Mouse (Mus musculus) MEL (cell line): ENCODE data around the gene Prkce. TPM values are rescaled to one million over a fixed set of nuclear protein-coding genes. Genes with fewer than 3 reads are reported as not detected.
A peak's percentile ranks its signal among the peaks of the same experiment; 100 is the strongest.

Source experiments
- DNase-seq: peaks from one replicate; pipeline ENCODE4 v3.0.0; 2011; ENCODE audit warnings: low read depth, low spot score
- H3K27ac ChIP-seq: 2 replicates; pipeline ENCODE4 v1.5.1; 2012; ENCODE audit warnings: low read depth, mild to moderate bottlenecking, control low read depth, low read length, moderate library complexity; ENCODE audit not compliant: control insufficient read depth
- H3K27me3 ChIP-seq, 2 experiments: fragments of 150-350 bp in 1 of 2; sonication (generic) in 1 of 2; 2 replicates each; pipeline ENCODE4 v1.6.1; 2012; ENCODE audit warnings: low read length in 2 of 2, mild to moderate bottlenecking in 2 of 2, improper control_type of control experiment in 1 of 2, moderate library complexity in 1 of 2; ENCODE audit not compliant: insufficient read depth in 2 of 2, control insufficient read depth in 1 of 2
- H3K36me3 ChIP-seq, 2 experiments: 2 replicates each; pipeline ENCODE4 v1.6.1; 2012 to 2014; ENCODE audit warnings: low read length in 2 of 2, improper control_type of control experiment in 1 of 2, inconsistent platforms in 1 of 2, mild to moderate bottlenecking in 1 of 2; ENCODE audit not compliant: insufficient read depth in 2 of 2, control insufficient read depth in 1 of 2
- H3K4me1 ChIP-seq, 2 experiments: fragments of 150-350 bp in 1 of 2; sonication (generic) in 1 of 2; 2 replicates each; pipeline ENCODE4 v1.6.1; 2012; ENCODE audit warnings: low read length in 2 of 2, improper control_type of control experiment in 1 of 2, mild to moderate bottlenecking in 1 of 2; ENCODE audit not compliant: insufficient read depth in 2 of 2, control insufficient read depth in 1 of 2
- H3K4me3 ChIP-seq, 2 experiments: fragments of 150-350 bp in 1 of 2; sonication (generic) in 1 of 2; 2 replicates each; pipeline ENCODE4 v1.5.1; 2012; ENCODE audit warnings: low read depth in 2 of 2, low read length in 2 of 2, mild to moderate bottlenecking in 2 of 2, moderate library complexity in 2 of 2, control low read depth in 1 of 2, improper control_type of control experiment in 1 of 2; ENCODE audit not compliant: control insufficient read depth in 1 of 2, insufficient read depth in 1 of 2
- H3K79me2 ChIP-seq: 2 replicates; pipeline ENCODE4 v1.6.1; 2012; ENCODE audit warnings: mild to moderate bottlenecking, low read length, moderate library complexity; ENCODE audit not compliant: control insufficient read depth, poor library complexity, insufficient read depth
- H3K9ac ChIP-seq: 2 replicates; pipeline ENCODE4 v1.6.1; 2012; ENCODE audit warnings: low read depth, mild to moderate bottlenecking, control low read depth, low read length, moderate library complexity; ENCODE audit not compliant: control insufficient read depth, poor library complexity, severe bottlenecking
- H3K9me3 ChIP-seq: fragments of 150-350 bp; sonication (generic); replicated peaks from 2 replicates; pipeline ENCODE4 v1.6.1; 2012; ENCODE audit warnings: mild to moderate bottlenecking, low read length, improper control_type of control experiment, moderate library complexity; ENCODE audit not compliant: insufficient read depth
- BHLHE40 ChIP-seq: IDR thresholded peaks from 2 replicates; pipeline ENCODE4 v1.6.1; 2012; ENCODE audit warnings: low read depth, mild to moderate bottlenecking, inconsistent platforms, low read length, improper control_type of control experiment, borderline replicate concordance
- CHD1 ChIP-seq: IDR thresholded peaks from 2 replicates; pipeline ENCODE4 v1.6.1; 2012; ENCODE audit warnings: low read depth, mild to moderate bottlenecking, inconsistent platforms, low read length, improper control_type of control experiment
- CTCF ChIP-seq, 3 experiments: IDR thresholded peaks in 2 of 3; conservative IDR thresholded peaks in 1 of 3; 2 replicates each; pipeline ENCODE4 v1.5.1; 2011 to 2012; ENCODE audit warnings: low read length in 3 of 3, low read depth in 2 of 3, mild to moderate bottlenecking in 2 of 3, improper control_type of control experiment in 1 of 3, inconsistent platforms in 1 of 3, mixed read lengths in 1 of 3, moderate library complexity in 1 of 3; ENCODE audit not compliant: control insufficient read depth in 1 of 3, insufficient read depth in 1 of 3, poor library complexity in 1 of 3, severe bottlenecking in 1 of 3
- EP300 ChIP-seq, 2 experiments: IDR thresholded peaks; 2 replicates each; pipeline ENCODE4 v1.6.1; 2011; ENCODE audit warnings: improper control_type of control experiment in 2 of 2, low read length in 2 of 2, low read depth in 1 of 2, mild to moderate bottlenecking in 1 of 2
- ETS1 ChIP-seq: IDR thresholded peaks from 2 replicates; pipeline ENCODE4 v1.6.1; 2012; ENCODE audit warnings: low read depth, mild to moderate bottlenecking, inconsistent platforms, low read length, improper control_type of control experiment, moderate library complexity
- GATA1 ChIP-seq: IDR thresholded peaks from 2 replicates; pipeline ENCODE4 v1.6.1; 2011; ENCODE audit warnings: low read depth, low read length, improper control_type of control experiment
- HCFC1 ChIP-seq: IDR thresholded peaks from 2 replicates; pipeline ENCODE4 v1.6.1; 2012; ENCODE audit warnings: low read depth, mild to moderate bottlenecking, inconsistent platforms, low read length, improper control_type of control experiment, moderate library complexity
- MAFK ChIP-seq: IDR thresholded peaks from 2 replicates; pipeline ENCODE4 v1.6.1; 2011; ENCODE audit warnings: low read depth, mild to moderate bottlenecking, low read length, improper control_type of control experiment, borderline replicate concordance
- MAX ChIP-seq: IDR thresholded peaks from 2 replicates; pipeline ENCODE4 v1.6.1; 2011; ENCODE audit warnings: low read length, improper control_type of control experiment
- MYB ChIP-seq: IDR thresholded peaks from 2 replicates; pipeline ENCODE4 v1.6.1; 2011; ENCODE audit warnings: mild to moderate bottlenecking, low read depth, low read length, improper control_type of control experiment
- MYC ChIP-seq: IDR thresholded peaks from 2 replicates; pipeline ENCODE4 v1.6.1; 2011; ENCODE audit warnings: low read depth, mild to moderate bottlenecking, low read length, improper control_type of control experiment, moderate library complexity
- NELFE ChIP-seq: IDR thresholded peaks from 2 replicates; pipeline ENCODE4 v1.6.1; 2011; ENCODE audit warnings: low read depth, low read length, improper control_type of control experiment
- NRF1 ChIP-seq: IDR thresholded peaks from 2 replicates; pipeline ENCODE4 v1.6.1; 2014; ENCODE audit warnings: low read depth, mild to moderate bottlenecking, inconsistent platforms, low read length, improper control_type of control experiment, moderate library complexity; ENCODE audit not compliant: poor library complexity, insufficient read depth, severe bottlenecking
- RCOR1 ChIP-seq: IDR thresholded peaks from 2 replicates; pipeline ENCODE4 v1.6.1; 2012; ENCODE audit warnings: low read depth, mild to moderate bottlenecking, inconsistent platforms, low read length, improper control_type of control experiment
- SIN3A ChIP-seq: IDR thresholded peaks from 2 replicates; pipeline ENCODE4 v1.6.1; 2012; ENCODE audit warnings: low read length, improper control_type of control experiment, inconsistent platforms
- TAL1 ChIP-seq: IDR thresholded peaks from 2 replicates; pipeline ENCODE4 v1.6.1; 2012; ENCODE audit warnings: mild to moderate bottlenecking, inconsistent platforms, low read length, moderate library complexity, mixed read lengths
- TCF12 ChIP-seq: IDR thresholded peaks from 2 replicates; pipeline ENCODE4 v1.6.1; 2014; ENCODE audit warnings: low read depth, mild to moderate bottlenecking, inconsistent platforms, low read length, improper control_type of control experiment, moderate library complexity
- UBTF ChIP-seq: IDR thresholded peaks from 2 replicates; pipeline ENCODE4 v1.6.1; 2012; ENCODE audit warnings: low read depth, mild to moderate bottlenecking, inconsistent platforms, low read length, improper control_type of control experiment, moderate library complexity, borderline replicate concordance; ENCODE audit not compliant: insufficient read depth
- ZC3H11A ChIP-seq: IDR thresholded peaks from 2 replicates; pipeline ENCODE4 v1.6.1; 2012; ENCODE audit warnings: low read depth, mild to moderate bottlenecking, inconsistent platforms, low read length, improper control_type of control experiment
- ZKSCAN1 ChIP-seq: IDR thresholded peaks from 2 replicates; pipeline ENCODE4 v1.6.1; 2012; ENCODE audit warnings: low read depth, mild to moderate bottlenecking, inconsistent platforms, low read length, improper control_type of control experiment, moderate library complexity
- ZNF384 ChIP-seq: IDR thresholded peaks from 2 replicates; pipeline ENCODE4 v1.6.1; 2012; ENCODE audit warnings: low read depth, mild to moderate bottlenecking, inconsistent platforms, low read length, improper control_type of control experiment
- polyA plus RNA-seq, 2 experiments: library from polyadenylated mRNA; stranded (reverse) in 1 of 2; unstranded in 1 of 2; fragments of >175 nt in 1 of 2; fragments of >200 nt in 1 of 2; gene quantifications; 2 replicates each; pipeline versions ENCODE4 v1.2.1 to v1.2.4; 2012; ENCODE audit warnings: low replicate concordance in 2 of 2, low read depth in 1 of 2; ENCODE audit not compliant: insufficient read length in 2 of 2, insufficient read depth in 1 of 2, missing spikeins in 1 of 2
- total RNA-seq: library from RNA; depleted of rRNA; stranded (reverse); fragments of 300-350 nt; gene quantifications from 2 replicates; pipeline ENCODE4 v1.2.3, GENCODE M21; 2012

Prkce gene
- total and polyA plus RNA-seq, 3 experiments = 3.0 to 5.3 TPM; not detected in 1

GRCm38 (mm10) chr17:86184552-86185209, 17.1 kb downstream of the Prkce start:
- H3K4me1 ChIP-seq = peaks cover 18 to 19% of the 10 kb centered on the region in 2 experiments
- no peaks in the 10 kb centered on the region for H3K9me3 ChIP-seq
- H3K9ac ChIP-seq = peak overlapping the region; percentile 4; the same call in 1 of the 2 replicates
- H3K4me3 ChIP-seq = peak overlapping the region; percentile 47 to 52
- peak overlapping the region; percentile 79 for H3K27ac ChIP-seq
- no peaks in the 10 kb centered on the region for H3K79me2 ChIP-seq
- peaks cover 0 to 21% of the 10 kb centered on the region in 2 experiments; a peak in 2 of 4 replicates for H3K36me3 ChIP-seq
- peak; percentile 82 for DNase-seq
- no peak for TF ChIP-seq ZNF384
- TF ChIP-seq MYB = no peak
- peak; percentile 62; the same call in 1 of the 2 replicates for TF ChIP-seq RCOR1
- TF ChIP-seq MAX = no peak
- TF ChIP-seq TAL1 = 0 out of 2 replicates have a peak, but pooled peaks have one; percentile 3
- TF ChIP-seq HCFC1 = 0 out of 2 replicates have a peak, but pooled peaks have one; percentile 18
- TF ChIP-seq CTCF (IDR thresholded peaks at IDR 0.05 in 2 of 3, conservative IDR thresholded peaks at IDR 0.05 in 1 of 3; ENCODE audit: control insufficient read depth in 1 of 3, insufficient read depth in 1 of 3, low read depth in 2 of 3, low read length in 3 of 3, poor library complexity in 1 of 3, severe bottlenecking in 1 of 3) = no peak
- TF ChIP-seq MAFK = peak; percentile 15; the same call in 1 of the 2 replicates
- no peak for TF ChIP-seq MYC
- TF ChIP-seq SIN3A = peak; percentile 40; the same call in 1 of the 2 replicates
- TF ChIP-seq ZKSCAN1 = no peak
- peak; percentile 34; the same call in 1 of the 2 replicates for TF ChIP-seq TCF12
- TF ChIP-seq ETS1 = peak; percentile 80
- peak; percentile 46 to 56; a peak in 3 of 4 replicates for TF ChIP-seq EP300 (IDR thresholded peaks at IDR 0.05; ENCODE audit: low read depth in 1 of 2, low read length in 2 of 2)
- no peak for TF ChIP-seq CHD1
- TF ChIP-seq NELFE = no peak
- TF ChIP-seq UBTF = no peak
- TF ChIP-seq GATA1 = peak; percentile 16; the same call in 1 of the 2 replicates
- no peak for TF ChIP-seq ZC3H11A
- no peak for TF ChIP-seq NRF1
- peak; percentile 47; the same call in 1 of the 2 replicates for TF ChIP-seq BHLHE40
- no peaks in the 10 kb centered on the region for H3K27me3 ChIP-seq
